Mouse (Mus musculus): Measurements from ENCODE around the gene Gltp. TPM values are rescaled to one million over a fixed set of nuclear protein-coding genes. Genes with fewer than 3 reads are reported as not detected.

Gltp gene
- polyA plus RNA-seq, 1 experiment from 2014 or later = 30.4 TPM

GRCm38 (mm10) chr5:114645916-114646315 is 44.9 kb downstream of the Gltp start:
- ATAC-seq (ENCODE audit: low FRiP score, low TSS enrichment) (no peak), DNase-seq (no peak)
- Histone ChIP-seq H3K9ac (replicated peaks; ENCODE audit: low read length) (no peak overlapping the region), H3K4me3 (replicated peaks; ENCODE audit: low read depth, low read length) (no peak overlapping the region), H3K27ac (replicated peaks; ENCODE audit: low read depth, low read length) (no peak overlapping the region), H3K4me1 (ENCODE audit: control insufficient read depth, insufficient read depth, low read length) (peaks cover 11% of the 10 kb centered on the region), H3K36me3 (ENCODE audit: control insufficient read depth, insufficient read depth, low read length) (no peaks in the 10 kb centered on the region), H3K4me2 (ENCODE audit: low read length) (no peak overlapping the region), H3K9me3 (ENCODE audit: control insufficient read depth, low read length) (no peaks in the 10 kb centered on the region), H3K27me3 (ENCODE audit: control insufficient read depth, insufficient read depth, low read length) (0 out of 2 replicates have a peak, but pooled peaks cover 1% of the 10 kb centered on the region)
- WGBS = 85% methylated on average over 5 of the region's 5 CpGs

- no peak for ATAC-seq (ENCODE audit: low FRiP score, low TSS enrichment)
- H3K9me3 ChIP-seq (ENCODE audit: control insufficient read depth, low read length) = no peaks in the 10 kb centered on the region
- no peak overlapping the region for H3K4me2 ChIP-seq (ENCODE audit: low read length)
- WGBS = 49% methylated on average over 6 of the region's 6 CpGs
- H3K36me3 ChIP-seq (ENCODE audit: control insufficient read depth, insufficient read depth, low read length) = no peaks in the 10 kb centered on the region
- DNase-seq = no peak
- H3K27ac ChIP-seq (replicated peaks; ENCODE audit: low read depth, low read length) = no peak overlapping the region
- no peak overlapping the region for H3K4me3 ChIP-seq (replicated peaks; ENCODE audit: low read depth, low read length)
- peaks cover 11% of the 10 kb centered on the region for H3K4me1 ChIP-seq (ENCODE audit: control insufficient read depth, insufficient read depth, low read length)
- no peak overlapping the region for H3K9ac ChIP-seq (replicated peaks; ENCODE audit: low read length)
- no peaks in the 10 kb centered on the region for H3K27me3 ChIP-seq (ENCODE audit: control insufficient read depth, insufficient read depth, low read length)
These were observed 45.9 kb downstream of the Gltp start for GRCm38 (mm10) chr5:114644918-114645317.

GRCm38 (mm10) chr5:114640809-114641208 is 50.0 kb downstream of the Gltp start:
- no peak for ATAC-seq (ENCODE audit: low FRiP score, low TSS enrichment)
- Histone ChIP-seq H3K9me3 (ENCODE audit: control insufficient read depth, low read length) (no peaks in the 10 kb centered on the region), H3K4me2 (ENCODE audit: low read length) (no peak overlapping the region), H3K27me3 (ENCODE audit: control insufficient read depth, insufficient read depth, low read length) (0 out of 2 replicates have a peak, but pooled peaks cover 5% of the 10 kb centered on the region), H3K4me3 (replicated peaks; ENCODE audit: low read depth, low read length) (no peak overlapping the region), H3K36me3 (ENCODE audit: control insufficient read depth, insufficient read depth, low read length) (no peaks in the 10 kb centered on the region), H3K4me1 (ENCODE audit: control insufficient read depth, insufficient read depth, low read length) (0 out of 2 replicates have a peak, but pooled peaks cover 5% of the 10 kb centered on the region), H3K9ac (replicated peaks; ENCODE audit: low read length) (no peak overlapping the region), H3K27ac (replicated peaks; ENCODE audit: low read depth, low read length) (no peak overlapping the region)
- DNase-seq = no peak
- 82% methylated on average over 10 of the region's 10 CpGs for WGBS

GRCm38 (mm10) chr5:114639645-114639957 is 51.2 kb downstream of the Gltp start:
- H3K4me3 ChIP-seq (replicated peaks; ENCODE audit: low read depth, low read length) = no peak overlapping the region
- 0 out of 2 replicates have a peak, but pooled peaks cover 5% of the 10 kb centered on the region for H3K27me3 ChIP-seq (ENCODE audit: control insufficient read depth, insufficient read depth, low read length)
- 24% methylated on average over 7 of the region's 7 CpGs for WGBS
- ATAC-seq (ENCODE audit: low FRiP score, low TSS enrichment) = peak; percentile 27; the same call in 1 of the 2 replicates
- DNase-seq = no peak
- 0 out of 2 replicates have a peak, but pooled peaks cover 5% of the 10 kb centered on the region for H3K4me1 ChIP-seq (ENCODE audit: control insufficient read depth, insufficient read depth, low read length)
- H3K9me3 ChIP-seq (ENCODE audit: control insufficient read depth, low read length) = no peaks in the 10 kb centered on the region
- no peak overlapping the region; the same call in 1 of the 2 replicates for H3K9ac ChIP-seq (replicated peaks; ENCODE audit: low read length)
- no peak overlapping the region for H3K27ac ChIP-seq (replicated peaks; ENCODE audit: low read depth, low read length)
- no peaks in the 10 kb centered on the region for H3K36me3 ChIP-seq (ENCODE audit: control insufficient read depth, insufficient read depth, low read length)
- H3K4me2 ChIP-seq (ENCODE audit: low read length) = peak overlapping the region; percentile 44

GRCm38 (mm10) chr5:114638769-114639644 is 51.8 kb downstream of the Gltp start:
- Histone ChIP-seq H3K9ac (replicated peaks; ENCODE audit: low read length) (no peak overlapping the region; the same call in 1 of the 2 replicates), H3K4me2 (ENCODE audit: low read length) (peak overlapping the region; percentile 44), H3K4me1 (ENCODE audit: control insufficient read depth, insufficient read depth, low read length) (0 out of 2 replicates have a peak, but pooled peaks cover 5% of the 10 kb centered on the region), H3K9me3 (ENCODE audit: control insufficient read depth, low read length) (no peaks in the 10 kb centered on the region), H3K27ac (replicated peaks; ENCODE audit: low read depth, low read length) (no peak overlapping the region), H3K27me3 (ENCODE audit: control insufficient read depth, insufficient read depth, low read length) (0 out of 2 replicates have a peak, but pooled peaks cover 5% of the 10 kb centered on the region), H3K4me3 (replicated peaks; ENCODE audit: low read depth, low read length) (0 out of 2 replicates have a peak overlapping the region, but pooled peaks have one; percentile 12), H3K36me3 (ENCODE audit: control insufficient read depth, insufficient read depth, low read length) (no peaks in the 10 kb centered on the region)
- ATAC-seq (ENCODE audit: low FRiP score, low TSS enrichment) (peak; percentile 46; the same call in 1 of the 2 replicates), DNase-seq (peak; percentile 93)
- 13% methylated on average over 22 of the region's 22 CpGs for WGBS

GRCm38 (mm10) chr5:114636091-114636490 is 54.7 kb downstream of the Gltp start:
- H3K9ac ChIP-seq (replicated peaks; ENCODE audit: low read length) = no peak overlapping the region
- H3K36me3 ChIP-seq (ENCODE audit: control insufficient read depth, insufficient read depth, low read length) = no peaks in the 10 kb centered on the region
- no peaks in the 10 kb centered on the region for H3K9me3 ChIP-seq (ENCODE audit: control insufficient read depth, low read length)
- H3K27ac ChIP-seq (replicated peaks; ENCODE audit: low read depth, low read length) = no peak overlapping the region
- H3K4me1 ChIP-seq (ENCODE audit: control insufficient read depth, insufficient read depth, low read length) = 0 out of 2 replicates have a peak, but pooled peaks cover 5% of the 10 kb centered on the region
- H3K4me2 ChIP-seq (ENCODE audit: low read length) = no peak overlapping the region
- 88% methylated on average over 25 of the region's 25 CpGs for WGBS
- DNase-seq (no peak), ATAC-seq (ENCODE audit: low FRiP score, low TSS enrichment) (no peak)
- 0 out of 2 replicates have a peak, but pooled peaks cover 5% of the 10 kb centered on the region for H3K27me3 ChIP-seq (ENCODE audit: control insufficient read depth, insufficient read depth, low read length)
- H3K4me3 ChIP-seq (replicated peaks; ENCODE audit: low read depth, low read length) = no peak overlapping the region

- Histone ChIP-seq H3K4me2 (ENCODE audit: low read length) (no peak overlapping the region), H3K9me3 (ENCODE audit: control insufficient read depth, low read length) (no peaks in the 10 kb centered on the region), H3K27me3 (ENCODE audit: control insufficient read depth, insufficient read depth, low read length) (no peaks in the 10 kb centered on the region), H3K4me1 (ENCODE audit: control insufficient read depth, insufficient read depth, low read length) (no peaks in the 10 kb centered on the region), H3K27ac (replicated peaks; ENCODE audit: low read depth, low read length) (no peak overlapping the region), H3K9ac (replicated peaks; ENCODE audit: low read length) (no peak overlapping the region), H3K36me3 (ENCODE audit: control insufficient read depth, insufficient read depth, low read length) (no peaks in the 10 kb centered on the region), H3K4me3 (replicated peaks; ENCODE audit: low read depth, low read length) (no peak overlapping the region)
- DNase-seq (no peak), ATAC-seq (ENCODE audit: low FRiP score, low TSS enrichment) (no peak)
- WGBS = 55% methylated on average over 2 of the region's 2 CpGs
These were observed 59.4 kb downstream of the Gltp start for GRCm38 (mm10) chr5:114631336-114631735.

GRCm38 (mm10) chr5:114625590-114625989 is 65.2 kb downstream of the Gltp start:
- Histone ChIP-seq H3K9ac (replicated peaks; ENCODE audit: low read length) (no peak overlapping the region), H3K4me1 (ENCODE audit: control insufficient read depth, insufficient read depth, low read length) (no peaks in the 10 kb centered on the region), H3K9me3 (ENCODE audit: control insufficient read depth, low read length) (no peaks in the 10 kb centered on the region), H3K4me2 (ENCODE audit: low read length) (no peak overlapping the region), H3K4me3 (replicated peaks; ENCODE audit: low read depth, low read length) (no peak overlapping the region), H3K36me3 (ENCODE audit: control insufficient read depth, insufficient read depth, low read length) (no peaks in the 10 kb centered on the region), H3K27me3 (ENCODE audit: control insufficient read depth, insufficient read depth, low read length) (no peaks in the 10 kb centered on the region), H3K27ac (replicated peaks; ENCODE audit: low read depth, low read length) (no peak overlapping the region)
- 27% methylated on average over 3 of the region's 3 CpGs for WGBS
- ATAC-seq (ENCODE audit: low FRiP score, low TSS enrichment) (no peak), DNase-seq (peak; percentile 69)

GRCm38 (mm10) chr5:114620305-114620704 is 70.5 kb downstream of the Gltp start:
- WGBS = 42% methylated on average over 6 of the region's 6 CpGs
- no peak overlapping the region for H3K9ac ChIP-seq (replicated peaks; ENCODE audit: low read length)

More at GRCm38 (mm10) chr5:114620305-114620704, 70.5 kb downstream of the Gltp start:
- ATAC-seq (ENCODE audit: low FRiP score, low TSS enrichment) = no peak
- H3K4me3 ChIP-seq (replicated peaks; ENCODE audit: low read depth, low read length) = no peak overlapping the region
- no peak overlapping the region for H3K4me2 ChIP-seq (ENCODE audit: low read length)
- H3K27ac ChIP-seq (replicated peaks; ENCODE audit: low read depth, low read length) = no peak overlapping the region
- no peaks in the 10 kb centered on the region for H3K27me3 ChIP-seq (ENCODE audit: control insufficient read depth, insufficient read depth, low read length)
- no peaks in the 10 kb centered on the region for H3K36me3 ChIP-seq (ENCODE audit: control insufficient read depth, insufficient read depth, low read length)
- no peaks in the 10 kb centered on the region for H3K4me1 ChIP-seq (ENCODE audit: control insufficient read depth, insufficient read depth, low read length)
- no peaks in the 10 kb centered on the region for H3K9me3 ChIP-seq (ENCODE audit: control insufficient read depth, low read length)
- DNase-seq = no peak
